Mouse (Mus musculus) A20 (cell line): ENCODE data around the gene Gpc2.

ENCODE experiments used
- DNase-seq: peaks from one replicate; pipeline ENCODE4 v3.0.0-alpha.2; 2011; ENCODE audit warnings: low read depth, low spot score

Gene Gpc2

GRCm38 (mm10) chr5:138279585-138280424, at the start of gene Gpc2, which contains the start of the genes Gm43720 and Stag3:
TSS of gene Gpc2 (minus strand) at chr5:138280005.
TSS of gene Gm43720 (minus strand) at chr5:138279958.
TSS of gene Stag3 (plus strand) at chr5:138280240.
- no peak for DNase-seq

GRCm38 (mm10) chr5:138312795-138313194, 33.0 kb upstream of the Gpc2 start:
- DNase-seq: no peak

- no peak for DNase-seq
Observed at GRCm38 (mm10) chr5:138299613-138300012, 19.8 kb upstream of the Gpc2 start.

GRCm38 (mm10) chr5:138294158-138294557, 14.4 kb upstream of the Gpc2 start:
- no peak for DNase-seq

DNA sequence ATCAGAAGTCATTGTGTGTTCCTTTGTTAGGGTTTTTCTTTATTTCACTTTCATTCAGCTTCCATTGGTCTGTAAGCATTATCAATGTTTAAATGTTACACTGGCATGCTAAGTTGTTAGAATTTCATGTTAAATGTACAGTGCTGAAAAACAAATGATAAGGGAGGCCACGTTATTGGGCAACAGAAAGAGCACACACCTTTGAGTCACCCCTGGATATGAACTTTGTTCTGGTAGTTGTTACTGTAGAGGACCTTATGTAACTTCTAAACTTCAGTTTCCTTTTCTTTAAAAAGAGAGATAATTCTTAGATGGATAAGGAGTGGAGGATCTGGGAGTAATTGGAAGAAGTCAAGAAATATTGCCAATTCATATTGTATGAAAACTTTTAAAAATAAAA, 11.8 kb upstream of the Gpc2 start:
- no peak for DNase-seq

DNA sequence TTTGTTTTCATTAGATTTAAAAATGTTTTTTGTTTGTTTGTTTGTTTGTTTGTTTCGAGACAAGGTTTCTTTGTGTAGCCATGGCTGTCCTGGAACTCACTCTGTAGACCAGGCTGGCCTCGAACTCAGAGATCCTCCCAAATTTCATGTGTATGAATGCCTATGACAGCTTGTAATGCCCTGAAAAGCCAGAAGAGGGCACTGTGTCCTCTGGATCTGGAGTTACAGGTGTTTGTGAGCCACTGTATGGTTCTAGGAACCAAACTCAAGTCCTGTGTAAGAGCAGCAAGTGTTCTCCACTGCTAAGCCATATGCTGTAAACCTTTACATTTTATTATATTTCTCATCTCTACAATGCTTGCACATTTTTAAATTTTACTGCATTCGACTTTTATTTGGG, 8.1 kb upstream of the Gpc2 start:
- DNase-seq: peak; percentile 36

GRCm38 (mm10) chr5:138283540-138283939, 3.7 kb upstream of the Gpc2 start:
- peak; percentile 48 for DNase-seq

DNA sequence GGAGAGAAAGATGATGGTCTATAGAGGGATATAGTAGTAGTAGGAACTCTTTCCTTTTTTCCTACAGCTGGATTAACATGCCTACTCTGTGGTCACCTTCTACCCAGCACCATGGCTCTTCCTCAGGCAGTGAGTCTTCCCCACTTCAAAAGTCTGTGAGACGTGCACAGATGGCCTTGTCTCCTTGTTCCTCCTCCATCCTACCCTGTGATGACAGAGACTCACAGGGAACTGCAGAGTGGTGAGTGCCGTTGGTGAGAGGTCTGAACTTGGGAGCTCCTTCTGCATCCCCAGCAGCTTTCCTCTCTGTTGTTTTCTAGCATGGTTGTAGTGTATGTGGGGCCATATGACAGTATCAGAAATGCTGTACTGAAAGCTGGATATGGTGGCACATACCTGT, 2.0 kb upstream of the Gpc2 start:
- DNase-seq: no peak

DNA sequence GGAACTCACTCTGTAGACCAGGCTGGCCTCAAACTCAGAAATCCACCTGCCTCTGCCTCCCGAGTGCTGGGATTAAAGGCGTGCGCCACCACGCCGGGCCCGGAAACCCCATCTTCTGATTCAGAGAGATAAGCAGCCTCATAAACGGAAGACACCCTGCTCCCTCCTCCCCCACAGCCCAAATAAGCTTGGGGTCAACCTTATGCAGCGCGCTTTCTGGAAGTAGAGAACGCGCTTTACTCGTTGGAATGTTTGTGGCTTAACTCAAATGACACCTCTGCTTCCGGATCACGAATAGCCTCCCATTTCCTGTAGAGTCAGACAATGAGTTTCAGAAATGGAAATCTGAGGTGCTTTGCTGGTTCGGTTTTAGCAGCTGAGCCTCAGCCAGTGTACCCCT, 1.0 kb upstream of the Gpc2 start:
- DNase-seq: no peak

- DNase-seq: no peak
Observed at GRCm38 (mm10) chr5:138280425-138280768, 592 bp upstream of the Gpc2 start.

DNA sequence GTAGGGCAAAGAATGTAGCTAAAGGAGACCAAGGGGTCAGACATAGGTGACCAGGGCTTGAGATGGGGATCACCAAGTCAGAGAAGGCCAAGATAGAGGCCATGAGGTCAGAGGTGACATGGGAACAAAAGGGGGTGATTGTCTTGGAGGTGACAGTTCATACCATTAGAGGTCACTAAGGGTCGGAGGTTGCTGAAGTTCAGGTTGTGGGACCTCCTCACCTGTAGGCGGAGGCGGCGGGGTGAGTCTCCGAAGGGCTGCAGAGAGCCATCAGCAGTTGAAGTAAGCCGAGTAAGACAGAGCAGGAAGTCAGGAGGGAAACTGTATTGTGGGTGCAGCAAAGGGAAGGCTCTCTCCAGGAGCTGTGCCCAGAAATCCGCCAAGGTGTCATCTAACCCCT, 1.8 kb downstream of the Gpc2 start:
- no peak for DNase-seq

GRCm38 (mm10) chr5:138275216-138276050, 4.4 kb downstream of the Gpc2 start:
- DNase-seq: no peak

DNA sequence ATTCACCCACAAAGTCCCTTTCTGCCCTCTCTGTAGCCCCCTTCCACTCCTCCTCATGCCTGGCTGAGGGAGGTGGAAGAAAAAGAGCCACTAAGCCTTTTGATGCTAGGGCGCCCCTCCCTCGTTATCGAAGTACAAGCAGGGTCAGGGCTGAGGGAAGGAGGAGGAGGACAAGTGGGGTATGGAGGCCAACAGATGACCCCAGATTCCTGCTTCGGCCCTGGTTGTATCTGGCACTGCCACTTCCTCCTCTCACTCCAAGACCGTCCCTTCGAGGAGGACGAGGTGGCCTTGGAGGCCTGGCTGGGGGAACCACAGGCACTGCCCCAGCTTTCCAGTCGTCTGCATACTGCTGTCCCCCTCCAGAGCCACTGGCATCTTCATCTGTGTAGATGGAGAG, 5.6 kb downstream of the Gpc2 start:
- no peak for DNase-seq

DNA sequence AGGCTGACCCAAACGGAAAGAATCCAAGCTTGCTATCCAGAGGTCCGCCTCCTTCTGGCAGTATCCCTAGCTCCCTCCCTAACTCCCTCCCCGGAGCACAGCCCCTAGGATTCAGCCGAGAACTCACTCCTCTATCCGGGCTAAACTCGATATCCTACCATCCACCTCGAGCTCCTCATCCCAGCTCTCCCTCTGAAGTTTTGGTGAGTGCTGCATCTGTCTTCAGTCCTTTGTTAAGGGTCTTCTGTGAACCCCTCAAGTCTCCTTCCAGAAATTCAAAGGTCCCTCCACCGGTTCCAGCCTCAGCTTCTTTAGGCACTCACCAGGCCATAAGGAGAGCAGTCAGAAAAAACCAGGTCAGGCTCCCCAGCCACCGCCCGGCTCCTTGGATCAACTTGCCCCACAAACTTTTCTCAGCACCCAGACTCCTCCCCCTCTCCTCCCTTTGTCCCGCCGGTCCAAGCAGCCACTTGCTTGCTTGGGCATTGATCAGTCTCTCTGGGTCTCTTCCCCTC, 7.3 kb downstream of the Gpc2 start, which contains the start of gene Gal3st4:
Gene Gal3st4 (minus strand): TSS at position 432 of the 515 bp plus-strand sequence.
- no peak for DNase-seq

DNA sequence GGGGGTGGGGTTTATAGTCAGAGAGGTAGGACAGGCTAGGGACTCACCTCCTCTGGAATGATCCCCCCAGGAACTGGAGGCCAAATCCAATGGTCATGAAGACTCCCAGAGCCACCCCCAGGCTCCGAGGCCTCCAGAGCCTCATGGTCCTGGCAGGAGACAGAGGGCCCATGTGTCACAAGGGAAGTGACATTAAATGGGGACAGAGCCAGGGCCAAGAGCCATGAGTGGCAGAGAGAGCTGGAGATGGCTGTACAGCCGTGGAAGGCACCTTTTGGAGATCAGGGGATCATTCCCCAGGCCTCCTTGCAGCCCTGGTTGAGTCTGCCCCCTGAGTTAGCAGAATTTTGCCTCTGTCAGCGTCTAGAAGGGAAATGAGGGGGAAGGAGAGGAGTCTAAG, 8.6 kb downstream of the Gpc2 start:
- DNase-seq: no peak

DNA sequence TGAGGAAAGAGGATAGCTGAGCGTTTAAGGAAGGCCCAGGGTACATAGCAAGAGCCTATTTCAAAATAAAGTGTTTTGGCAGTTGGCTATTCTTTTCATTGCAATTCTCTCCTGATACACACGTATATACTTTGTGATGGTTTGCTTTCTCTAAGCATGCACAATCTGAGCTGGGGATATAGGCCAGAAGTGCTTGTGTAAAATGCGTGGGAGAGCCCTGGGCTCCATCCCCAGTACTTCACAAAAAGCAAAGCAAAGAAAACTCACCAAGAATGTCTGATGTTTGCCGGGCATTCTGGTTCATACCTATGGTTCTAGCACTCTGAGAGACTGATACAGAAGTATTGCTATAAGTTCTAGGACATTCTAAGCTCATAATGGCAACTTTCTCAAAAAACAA, 10.8 kb downstream of the Gpc2 start:
- no peak for DNase-seq

- DNase-seq: no peak
Observed at GRCm38 (mm10) chr5:138267114-138267513, 12.7 kb downstream of the Gpc2 start.

GRCm38 (mm10) chr5:138265712-138266111, 14.1 kb downstream of the Gpc2 start:
- no peak for DNase-seq

- no peak for DNase-seq
Observed at GRCm38 (mm10) chr5:138264207-138264578, 15.6 kb downstream of the Gpc2 start.

DNA sequence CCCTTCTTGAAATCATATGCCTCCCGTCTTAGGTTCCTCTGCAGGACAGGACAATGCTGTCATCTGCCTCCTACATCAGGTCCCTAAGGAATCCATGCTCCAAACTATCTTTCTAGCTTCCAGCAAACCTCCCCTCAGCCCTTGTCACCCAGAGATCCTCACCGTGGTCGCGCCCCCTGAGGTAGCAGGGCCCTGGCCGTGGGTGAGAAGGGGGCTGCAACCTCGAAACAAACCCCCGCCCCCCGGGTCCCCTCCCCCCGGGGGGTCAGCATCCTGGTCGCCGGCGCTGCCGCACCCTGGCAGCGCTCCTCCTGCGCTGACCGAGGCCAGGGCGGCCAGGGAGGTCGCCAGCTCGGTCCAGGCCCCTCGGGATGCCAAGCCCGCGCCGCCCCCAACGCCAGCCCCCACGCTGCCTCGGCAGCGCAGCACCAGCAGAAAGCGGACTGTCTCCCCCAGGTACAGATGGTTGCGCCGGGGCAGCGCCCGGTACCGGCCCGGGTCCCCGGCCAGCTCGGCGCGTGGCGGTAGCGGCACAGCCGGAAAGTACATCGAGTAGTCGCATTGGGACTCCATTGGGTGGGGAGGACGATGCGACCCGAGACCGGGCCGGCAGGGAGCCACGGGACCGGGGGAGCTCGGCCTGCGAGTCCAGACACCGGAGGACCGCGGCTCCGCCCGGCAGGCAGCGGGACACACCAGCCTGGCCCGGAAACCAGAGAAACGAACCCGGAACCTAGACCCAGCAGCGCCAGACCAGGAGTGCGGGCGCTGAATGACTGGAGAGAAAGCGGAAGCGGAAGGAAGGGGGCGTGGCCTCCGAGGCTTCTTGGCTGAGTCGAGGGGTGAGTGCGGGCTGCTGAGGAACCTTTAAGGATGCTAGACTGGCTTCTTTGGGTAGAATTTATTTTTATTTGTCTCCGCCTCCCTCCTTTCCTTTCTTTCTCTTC, 16.3 kb downstream of the Gpc2 start, which contains the start of gene BC037034:
Gene BC037034 (minus strand): TSS at position 774 of the 947 bp plus-strand sequence.
- DNase-seq: peak; percentile 95

- DNase-seq: no peak
Observed at GRCm38 (mm10) chr5:138262582-138263240, 17.1 kb downstream of the Gpc2 start.
